Mouse (Mus musculus) hematopoietic multipotent progenitor cell, adult 10-12 weeks (in vitro differentiated cells): Measurements from ENCODE around the gene Gm14496. TPM values are rescaled to one million over a fixed set of nuclear protein-coding genes. Genes with fewer than 3 reads are reported as not detected.

Experiments
- polyA plus RNA-seq: library from polyadenylated mRNA; stranded (reverse); fragments of >175 nt; gene quantifications from 2 replicates; pipeline ENCODE4 v1.2.3, GENCODE M21; 2012; ENCODE audit warnings: low replicate concordance

The Gm14496 gene
- polyA plus RNA-seq = 0.02 TPM in 1 of 2 replicates, not detected in the other

GRCm38 (mm10) chr2:181990829-181991228 is at the start of gene Gm14496:
TSS of gene Gm14496 (plus strand) at chr2:181991129.

Other genes with a start within 250 kb of the Gm14496 start
- not detected in 2 replicates for gene Myt1, start 227.8 kb upstream of the Gm14496 start, polyA plus RNA-seq
- 3.2 and 40.7 TPM in 2 replicates for gene Pcmtd2, start 153.3 kb upstream of the Gm14496 start, polyA plus RNA-seq
- 0.14 and 1.7 TPM in 2 replicates for gene Polr3k, start 126.8 kb upstream of the Gm14496 start, polyA plus RNA-seq